Mouse (Mus musculus): ENCODE measurements around the gene Pdcd2. TPM values are rescaled to one million over a fixed set of nuclear protein-coding genes. Genes with fewer than 3 reads are reported as not detected.

Pdcd2 gene
- total and polyA plus RNA-seq, 3 experiments = 102 to 314 (median 179) TPM

- no peak for DNase-seq (ENCODE audit: low spot score)
- ATAC-seq (ENCODE audit: extremely low read depth, insufficient number of reproducible peaks, low FRiP score, poor library complexity, severe bottlenecking) = no peak
- no peaks in the 10 kb centered on the region for H3K36me3 ChIP-seq (replicated peaks)
- H3K4me1 ChIP-seq (ENCODE audit: insufficient read depth, low read depth, low read length) = peaks cover 7% of the 10 kb centered on the region; the same call in 1 of the 2 replicates
- H3K27me3 ChIP-seq (ENCODE audit: insufficient read depth, low read length) = peaks cover 26% of the 10 kb centered on the region
- no peak for TF ChIP-seq TAL1 (conservative IDR thresholded peaks at IDR 0.05; ENCODE audit: low read depth, low read length)
- no peak for TF ChIP-seq CTCF (IDR thresholded peaks at IDR 0.05; ENCODE audit: low read depth, low read length)
- TF ChIP-seq POLR2AphosphoS5 (IDR thresholded peaks at IDR 0.05; ENCODE audit: insufficient replicate concordance, low read depth, low read length) = no peak
- TF ChIP-seq GATA1 (IDR thresholded peaks at IDR 0.05; ENCODE audit: borderline replicate concordance, low read length) = no peak
- TF ChIP-seq GATA2 (IDR thresholded peaks at IDR 0.05; ENCODE audit: borderline replicate concordance, low read depth, low read length) = no peak
- no peak overlapping the region for H3K4me3 ChIP-seq (ENCODE audit: low read depth, low read length)
- no peaks in the 10 kb centered on the region for H3K9me3 ChIP-seq (replicated peaks)
Measured at GRCm38 (mm10) chr17:15535162-15535800, 8.2 kb upstream of the Pdcd2 start.

- peaks cover 2% of the 10 kb centered on the region; the same call in 1 of the 2 replicates for H3K27me3 ChIP-seq (ENCODE audit: insufficient read depth, low read length)
- no peak for ATAC-seq (ENCODE audit: extremely low read depth, insufficient number of reproducible peaks, low FRiP score, poor library complexity, severe bottlenecking)
- no peak for DNase-seq (ENCODE audit: low spot score)
- H3K4me1 ChIP-seq (ENCODE audit: insufficient read depth, low read depth, low read length) = peaks cover 26% of the 10 kb centered on the region
- H3K4me3 ChIP-seq (ENCODE audit: low read depth, low read length) = no peak overlapping the region
- TF ChIP-seq GATA1 (IDR thresholded peaks at IDR 0.05; ENCODE audit: borderline replicate concordance, low read length) = no peak
- TF ChIP-seq CTCF (IDR thresholded peaks at IDR 0.05; ENCODE audit: low read depth, low read length) = 0 out of 2 replicates have a peak, but pooled peaks have one; percentile 12
- H3K9me3 ChIP-seq (replicated peaks) = no peaks in the 10 kb centered on the region
- H3K36me3 ChIP-seq (replicated peaks) = peaks cover 20% of the 10 kb centered on the region
Measured at GRCm38 (mm10) chr17:15530141-15530540, 3.0 kb upstream of the Pdcd2 start.

- DNase-seq (ENCODE audit: low spot score) (no peak), ATAC-seq (ENCODE audit: extremely low read depth, insufficient number of reproducible peaks, low FRiP score, poor library complexity, severe bottlenecking) (no peak)
- TF ChIP-seq GATA1 (IDR thresholded peaks at IDR 0.05; ENCODE audit: borderline replicate concordance, low read length) (no peak), POLR2AphosphoS5 (IDR thresholded peaks at IDR 0.05; ENCODE audit: insufficient replicate concordance, low read depth, low read length) (no peak), GATA2 (IDR thresholded peaks at IDR 0.05; ENCODE audit: borderline replicate concordance, low read depth, low read length) (no peak), CTCF (IDR thresholded peaks at IDR 0.05; ENCODE audit: low read depth, low read length) (no peak), TAL1 (conservative IDR thresholded peaks at IDR 0.05; ENCODE audit: low read depth, low read length) (no peak)
- Histone ChIP-seq H3K4me3 (ENCODE audit: low read depth, low read length) (no peak overlapping the region), H3K36me3 (replicated peaks) (peaks cover 32% of the 10 kb centered on the region), H3K4me1 (ENCODE audit: insufficient read depth, low read depth, low read length) (peaks cover 36% of the 10 kb centered on the region), H3K27me3 (ENCODE audit: insufficient read depth, low read length) (no peaks in the 10 kb centered on the region), H3K9me3 (replicated peaks) (no peaks in the 10 kb centered on the region)
Measured at GRCm38 (mm10) chr17:15528887-15529286, 1.8 kb upstream of the Pdcd2 start.

- peaks cover 42% of the 10 kb centered on the region for H3K36me3 ChIP-seq (replicated peaks)
- peaks cover 36% of the 10 kb centered on the region for H3K4me1 ChIP-seq (ENCODE audit: insufficient read depth, low read depth, low read length)
- TF ChIP-seq TAL1 (conservative IDR thresholded peaks at IDR 0.05; ENCODE audit: low read depth, low read length) (no peak), CTCF (IDR thresholded peaks at IDR 0.05; ENCODE audit: low read depth, low read length) (no peak), GATA1 (IDR thresholded peaks at IDR 0.05; ENCODE audit: borderline replicate concordance, low read length) (no peak), GATA2 (IDR thresholded peaks at IDR 0.05; ENCODE audit: borderline replicate concordance, low read depth, low read length) (no peak), POLR2AphosphoS5 (IDR thresholded peaks at IDR 0.05; ENCODE audit: insufficient replicate concordance, low read depth, low read length) (no peak)
- no peaks in the 10 kb centered on the region for H3K9me3 ChIP-seq (replicated peaks)
- H3K4me3 ChIP-seq (ENCODE audit: low read depth, low read length) = peak overlapping the region; percentile 79
- no peak for DNase-seq (ENCODE audit: low spot score)
- no peaks in the 10 kb centered on the region for H3K27me3 ChIP-seq (ENCODE audit: insufficient read depth, low read length)
- no peak for ATAC-seq (ENCODE audit: extremely low read depth, insufficient number of reproducible peaks, low FRiP score, poor library complexity, severe bottlenecking)
Measured at GRCm38 (mm10) chr17:15527811-15528136, 673 bp upstream of the Pdcd2 start.

GRCm38 (mm10) chr17:15526304-15526703 is 797 bp downstream of the Pdcd2 start:
- no peaks in the 10 kb centered on the region for H3K27me3 ChIP-seq (ENCODE audit: insufficient read depth, low read length)
- no peak for TF ChIP-seq TAL1 (conservative IDR thresholded peaks at IDR 0.05; ENCODE audit: low read depth, low read length)
- TF ChIP-seq GATA1 (IDR thresholded peaks at IDR 0.05; ENCODE audit: borderline replicate concordance, low read length) = no peak
- no peak for TF ChIP-seq CTCF (IDR thresholded peaks at IDR 0.05; ENCODE audit: low read depth, low read length)
- no peak for TF ChIP-seq POLR2AphosphoS5 (IDR thresholded peaks at IDR 0.05; ENCODE audit: insufficient replicate concordance, low read depth, low read length)
- no peak for TF ChIP-seq GATA2 (IDR thresholded peaks at IDR 0.05; ENCODE audit: borderline replicate concordance, low read depth, low read length)
- no peak for DNase-seq (ENCODE audit: low spot score)
- peaks cover 57% of the 10 kb centered on the region for H3K36me3 ChIP-seq (replicated peaks)
- peaks cover 38% of the 10 kb centered on the region for H3K4me1 ChIP-seq (ENCODE audit: insufficient read depth, low read depth, low read length)
- no peak for ATAC-seq (ENCODE audit: extremely low read depth, insufficient number of reproducible peaks, low FRiP score, poor library complexity, severe bottlenecking)
- peak overlapping the region; percentile 79 for H3K4me3 ChIP-seq (ENCODE audit: low read depth, low read length)
- H3K9me3 ChIP-seq (replicated peaks) = no peaks in the 10 kb centered on the region

GRCm38 (mm10) chr17:15518766-15519165 is 8.3 kb downstream of the Pdcd2 start:
- Histone ChIP-seq H3K4me3 (ENCODE audit: low read depth, low read length) (no peak overlapping the region), H3K36me3 (replicated peaks) (peaks cover 96% of the 10 kb centered on the region), H3K27me3 (ENCODE audit: insufficient read depth, low read length) (no peaks in the 10 kb centered on the region), H3K4me1 (ENCODE audit: insufficient read depth, low read depth, low read length) (peaks cover 2% of the 10 kb centered on the region; the same call in 1 of the 2 replicates), H3K9me3 (replicated peaks) (no peaks in the 10 kb centered on the region)
- ATAC-seq (ENCODE audit: extremely low read depth, insufficient number of reproducible peaks, low FRiP score, poor library complexity, severe bottlenecking) (no peak), DNase-seq (ENCODE audit: low spot score) (no peak)
- TF ChIP-seq POLR2AphosphoS5 (IDR thresholded peaks at IDR 0.05; ENCODE audit: insufficient replicate concordance, low read depth, low read length) (no peak), CTCF (IDR thresholded peaks at IDR 0.05; ENCODE audit: low read depth, low read length) (no peak), GATA1 (IDR thresholded peaks at IDR 0.05; ENCODE audit: borderline replicate concordance, low read length) (no peak), GATA2 (IDR thresholded peaks at IDR 0.05; ENCODE audit: borderline replicate concordance, low read depth, low read length) (no peak), TAL1 (conservative IDR thresholded peaks at IDR 0.05; ENCODE audit: low read depth, low read length) (no peak)

Measured in G1E (cell line).